Mouse (Mus musculus) bone marrow, adult 2 months (tissue): Measurements from ENCODE around the gene Clec4n.

Experiments used
- CTCF ChIP-seq: fragments of 200-500 bp; IDR thresholded peaks from 2 replicates; pipeline ENCODE4 v1.5.1; 2011; ENCODE audit warnings: low read length, control low read depth; ENCODE audit not compliant: control insufficient read depth, insufficient read depth
- POLR2A ChIP-seq: fragments of 200-500 bp; IDR thresholded peaks from 2 replicates; pipeline ENCODE4 v1.6.1; 2011; ENCODE audit warnings: low read depth, mild to moderate bottlenecking, control low read depth, low read length, borderline replicate concordance; ENCODE audit not compliant: control insufficient read depth

GRCm38 (mm10) chr6:123229644-123230043 lies at the start of gene Clec4n:
- no peak for TF ChIP-seq CTCF
- TF ChIP-seq POLR2A: no peak
